Mouse (Mus musculus) heart, adult 2 months (tissue): ENCODE results near the gene Itgad. TPM values are rescaled to one million over a fixed set of nuclear protein-coding genes. Genes with fewer than 3 reads are reported as not detected.
A peak's percentile ranks its signal among the peaks of the same experiment; 100 is the strongest.
"Not testable (repeated sequence)": the region's sequence is repeated elsewhere in the genome, so short reads cannot be mapped to it uniquely, and the experiment has no call there.

Experiments used
- DNase-seq, 2 experiments: peaks; one replicate each; pipeline ENCODE4 v3.0.0; 2021
- H3K27ac ChIP-seq: fragments of 200-600 bp; 2 replicates; pipeline ENCODE4 v1.8.1; 2022
- H3K27me3 ChIP-seq: fragments of 200-500 bp; 2 replicates; pipeline ENCODE4 v1.6.1; 2012; ENCODE audit warnings: mild to moderate bottlenecking, low read length, inconsistent platforms, mixed read lengths; ENCODE audit not compliant: control insufficient read depth, insufficient read depth
- H3K36me3 ChIP-seq: fragments of 200-500 bp; 2 replicates; pipeline ENCODE4 v1.6.1; 2012; ENCODE audit warnings: low read length, inconsistent platforms; ENCODE audit not compliant: control insufficient read depth, insufficient read depth
- H3K4me1 ChIP-seq: fragments of 200-500 bp; 2 replicates; pipeline ENCODE4 v1.6.1; 2011; ENCODE audit warnings: low read length; ENCODE audit not compliant: control insufficient read depth, insufficient read depth
- H3K4me3 ChIP-seq: fragments of 200-600 bp; 2 replicates; pipeline ENCODE4 v1.8.1; 2022
- H3K79me2 ChIP-seq: fragments of 200-500 bp; replicated peaks from 2 replicates; pipeline ENCODE4 v1.6.1; 2012; ENCODE audit warnings: mild to moderate bottlenecking, inconsistent platforms, low read length, moderate library complexity, mixed read lengths; ENCODE audit not compliant: control insufficient read depth, insufficient read depth
- H3K9ac ChIP-seq: fragments of 200-500 bp; 2 replicates; pipeline ENCODE4 v1.6.1; 2012; ENCODE audit warnings: low read depth, mild to moderate bottlenecking, control low read depth, inconsistent platforms, low read length, mixed read lengths
- CTCF ChIP-seq: fragments of 200-600 bp; IDR thresholded peaks from 2 replicates; pipeline ENCODE4 v1.8.1; 2022; ENCODE audit warnings: antibody characterized with exemption, mild to moderate bottlenecking, moderate library complexity
- EP300 ChIP-seq: fragments of 200-500 bp; IDR thresholded peaks from 2 replicates; pipeline ENCODE4 v1.6.1; 2011; ENCODE audit warnings: low read depth, low read length, control low read depth; ENCODE audit not compliant: insufficient read depth
- POLR2A ChIP-seq: fragments of 200-500 bp; IDR thresholded peaks from 2 replicates; pipeline ENCODE4 v1.6.1; 2011; ENCODE audit warnings: mild to moderate bottlenecking, low read depth, low read length, control low read depth; ENCODE audit not compliant: insufficient read depth
- WGBS: fragments of 180-500 bp; shearing (Covaris S2); methylation state at CpG from one replicate; pipeline ENCODE4 v1.1.7; 2018; 5-methylcytosine and 5-hydroxymethylcytosine counted together
- intact Hi-C: fragments of 180-260 bp; cut with DNase I; formaldehyde crosslinking; loops from one replicate; pipeline ENCODE4 v1.15.1; 2025
- polyA plus RNA-seq: library from polyadenylated mRNA; depleted of rRNA; stranded (reverse); fragments of >200 nt; gene quantifications from 2 replicates; pipeline ENCODE4 v1.2.3, GENCODE M21; 2012
- total RNA-seq, 2 experiments: library from RNA; stranded (reverse); gene quantifications; 2 replicates each; pipeline ENCODE4 v1.2.3; 2021

The Itgad gene
- total and polyA plus RNA-seq, 3 experiments, result 0.21 to 0.39 TPM; not detected in 1

GRCm38 (mm10) chr7:128136927-128137326 lies 17.2 kb upstream of the Itgad start:
- Histone ChIP-seq H3K4me3 (no peak overlapping the region), H3K9ac (no peak overlapping the region), H3K27ac (no peak overlapping the region), H3K27me3 (no peaks in the 10 kb centered on the region), H3K36me3 (no peaks in the 10 kb centered on the region), H3K4me1 (no peaks in the 10 kb centered on the region), H3K79me2 (no peaks in the 10 kb centered on the region)
- TF ChIP-seq CTCF, result no peak
- no peak for TF ChIP-seq POLR2A
- 51% methylated on average over 4 of the region's 4 CpGs for WGBS
- DNase-seq, result no peak
- intact Hi-C loops, result no loop called here

- Histone ChIP-seq H3K79me2 (no peaks in the 10 kb centered on the region), H3K4me1 (no peaks in the 10 kb centered on the region), H3K4me3 (no peak overlapping the region), H3K9ac (no peak overlapping the region), H3K36me3 (no peaks in the 10 kb centered on the region), H3K27ac (no peak overlapping the region), H3K27me3 (no peaks in the 10 kb centered on the region)
- TF ChIP-seq EP300 (no peak), POLR2A (no peak), CTCF (no peak)
- 85% methylated on average over 6 of the region's 6 CpGs for WGBS
- no peak for DNase-seq
- intact Hi-C loops, result no loop called here
Observed at GRCm38 (mm10) chr7:128139611-128140010, 14.6 kb upstream of the Itgad start.

- 87% methylated on average over 8 of the region's 8 CpGs for WGBS
- no peak overlapping the region for H3K4me3 ChIP-seq
- no peak for DNase-seq
- TF ChIP-seq EP300, result no peak
- H3K79me2 ChIP-seq, result no peaks in the 10 kb centered on the region
- no peaks in the 10 kb centered on the region for H3K4me1 ChIP-seq
- intact Hi-C loops, result no loop called here
- no peaks in the 10 kb centered on the region for H3K36me3 ChIP-seq
- no peak overlapping the region for H3K9ac ChIP-seq
- H3K27ac ChIP-seq, result no peak overlapping the region
- H3K27me3 ChIP-seq, result no peaks in the 10 kb centered on the region
Observed at GRCm38 (mm10) chr7:128150970-128151369, 3.2 kb upstream of the Itgad start.

- no peak for DNase-seq
- no peak for TF ChIP-seq EP300
- no peak for TF ChIP-seq CTCF
- TF ChIP-seq POLR2A, result no peak
Observed at GRCm38 (mm10) chr7:128154924-128155323, 748 bp downstream of the Itgad start.

GRCm38 (mm10) chr7:128158688-128159354 lies 4.6 kb downstream of the Itgad start:
- H3K27me3 ChIP-seq, H3K79me2 ChIP-seq, H3K4me1 ChIP-seq, H3K4me3 ChIP-seq, H3K36me3 ChIP-seq, DNase-seq, H3K9ac ChIP-seq, intact Hi-C loops, H3K27ac ChIP-seq: not testable (repeated sequence)
- WGBS, result 77% methylated on average over 8 of the region's 8 CpGs

More at GRCm38 (mm10) chr7:128154924-128155323, 748 bp downstream of the Itgad start:
- Histone ChIP-seq H3K36me3 (no peaks in the 10 kb centered on the region), H3K4me3 (no peak overlapping the region), H3K27me3 (no peaks in the 10 kb centered on the region), H3K4me1 (no peaks in the 10 kb centered on the region), H3K27ac (peak overlapping the region; percentile 9; the same call in 1 of the 2 replicates), H3K9ac (no peak overlapping the region), H3K79me2 (no peaks in the 10 kb centered on the region)
- WGBS, result 26% methylated on average over 10 of the region's 10 CpGs
- intact Hi-C loops, result no loop called here

GRCm38 (mm10) chr7:128164001-128164400 lies 9.8 kb downstream of the Itgad start:
- intact Hi-C loops, result no loop called here
- no peak for DNase-seq
- Histone ChIP-seq H3K27me3 (no peaks in the 10 kb centered on the region), H3K79me2 (no peaks in the 10 kb centered on the region), H3K36me3 (no peaks in the 10 kb centered on the region), H3K4me3 (no peak overlapping the region), H3K9ac (no peak overlapping the region), H3K4me1 (no peaks in the 10 kb centered on the region), H3K27ac (no peak overlapping the region)
- no peak for TF ChIP-seq EP300
- TF ChIP-seq CTCF, result no peak
- TF ChIP-seq POLR2A, result no peak
- WGBS, result 94% methylated on average over 4 of the region's 4 CpGs
